Mouse (Mus musculus): ENCODE results near the gene Tgm1. TPM values are rescaled to one million over a fixed set of nuclear protein-coding genes. Genes with fewer than 3 reads are reported as not detected.

Gene Tgm1
- polyA plus RNA-seq, 1 experiment: 1.0 TPM

DNA sequence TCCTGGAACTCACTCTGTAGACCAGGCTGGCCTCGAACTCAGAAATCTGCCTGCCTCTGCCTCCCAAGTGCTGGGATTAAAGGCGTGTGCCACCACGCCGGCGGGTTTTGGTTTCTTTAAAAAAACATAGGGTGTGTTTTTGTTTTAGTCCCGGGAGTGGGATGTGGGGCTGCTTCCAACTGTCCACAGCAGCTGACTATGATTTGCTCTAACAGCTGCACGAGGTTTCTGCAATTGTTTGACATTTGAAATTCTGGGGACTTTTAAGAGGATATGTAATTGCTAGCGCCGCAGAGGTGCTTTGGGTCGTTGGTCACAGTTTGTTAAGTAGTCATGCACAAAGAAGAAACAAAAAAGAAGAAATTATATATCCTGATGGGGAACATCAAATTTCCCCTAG lies 24.3 kb downstream of the Tgm1 start:
- 52% methylated on average over 10 of the region's 10 CpGs for WGBS
- no peak for DNase-seq (ENCODE audit: low read depth, low spot score)

- 2% methylated on average over 3 of the region's 3 CpGs for WGBS
- no peak for DNase-seq (ENCODE audit: low read depth, low spot score)
Measured at GRCm38 (mm10) chr14:55682118-55682493, 31.6 kb downstream of the Tgm1 start.

DNA sequence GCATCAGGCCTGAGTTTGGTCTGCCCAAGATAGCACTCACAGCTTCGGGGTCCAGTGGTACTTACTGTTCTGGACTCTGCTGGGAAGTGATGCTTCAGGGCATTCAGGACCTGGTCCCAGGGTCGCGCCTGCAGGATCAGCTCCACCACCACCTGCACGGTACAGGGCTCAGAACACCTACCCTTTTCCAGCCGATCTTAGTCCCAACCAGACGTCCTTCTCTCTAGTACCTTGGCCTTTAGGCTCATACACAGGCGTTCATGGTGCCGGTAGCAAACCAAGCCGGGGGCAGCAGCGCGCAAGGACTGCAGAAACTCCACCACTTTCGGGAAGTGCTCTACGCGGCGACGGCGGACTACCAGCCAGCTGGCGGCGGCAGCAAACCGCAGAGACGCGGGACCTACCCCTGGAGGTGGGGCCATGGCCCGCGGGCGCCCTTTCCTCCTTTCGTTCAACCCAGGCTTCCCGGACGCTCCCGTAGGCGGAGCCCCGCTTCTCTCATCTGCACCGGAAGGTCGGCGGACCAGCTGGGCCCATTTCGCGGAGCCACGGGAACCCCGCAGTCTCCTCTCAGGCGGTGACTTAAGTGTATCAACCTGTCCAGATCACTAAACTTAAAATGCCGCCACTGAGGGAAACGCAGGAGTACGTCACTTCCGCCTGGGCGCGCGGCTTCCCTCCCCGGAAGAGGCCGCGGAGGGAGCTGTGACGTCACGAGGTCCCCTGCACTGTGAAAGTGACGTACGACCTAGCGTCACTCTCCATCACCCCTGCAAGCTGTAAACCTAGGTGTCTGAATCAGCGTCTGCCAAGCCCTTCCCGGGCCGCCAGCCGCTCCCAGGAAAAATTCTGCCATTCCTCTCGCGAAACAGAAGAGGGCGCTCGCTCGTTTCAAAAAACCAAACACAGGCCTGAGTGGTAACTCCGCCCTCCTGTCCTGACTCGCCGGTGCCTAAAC lies 32.3 kb downstream of the Tgm1 start, which contains the start of gene Tinf2:
Gene Tinf2 (minus strand): TSS at position 661 of the 958 bp plus-strand sequence.
- peak; percentile 87 for DNase-seq (ENCODE audit: low read depth, low spot score)
- WGBS: under 1% methylated on average over 66 of the region's 66 CpGs

GRCm38 (mm10) chr14:55677615-55678014 lies 36.1 kb downstream of the Tgm1 start:
- 69% methylated on average over 4 of the region's 4 CpGs for WGBS
- DNase-seq (ENCODE audit: low read depth, low spot score): no peak

GRCm38 (mm10) chr14:55672741-55673060 lies 41.0 kb downstream of the Tgm1 start:
- DNase-seq (ENCODE audit: low read depth, low spot score): no peak
- WGBS: 56% methylated on average over 7 of the region's 7 CpGs

- DNase-seq (ENCODE audit: low read depth, low spot score): peak; percentile 86
- under 1% methylated on average over 38 of the region's 38 CpGs for whole genome bisulfite sequencing
Measured at GRCm38 (mm10) chr14:55671833-55672740, 41.6 kb downstream of the Tgm1 start, which contains the start of the genes Gmpr2 and Nedd8. Gene Gmpr2, plus strand, starts transcription at chr14:55671941. Gene Nedd8, minus strand, starts transcription at chr14:55672124.

DNA sequence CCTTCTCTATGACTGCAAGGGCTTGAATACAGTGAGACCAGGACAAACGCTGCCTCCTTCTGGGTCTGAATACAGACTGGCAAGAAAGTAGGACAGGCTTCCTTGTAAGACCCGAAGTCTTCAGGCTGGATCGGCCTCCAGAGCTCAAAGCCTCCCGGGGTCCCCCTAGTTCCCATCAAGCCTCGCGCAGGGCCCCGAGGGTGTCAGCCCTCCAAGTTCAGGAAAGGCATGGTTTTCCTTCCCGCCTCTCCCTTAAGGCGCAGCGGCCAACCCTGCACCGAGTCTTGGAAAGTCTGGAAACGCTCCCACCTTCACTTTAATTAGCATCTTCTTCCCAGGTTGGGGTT lies 42.3 kb downstream of the Tgm1 start:
- under 1% methylated on average over 12 of the region's 12 CpGs for WGBS
- DNase-seq (ENCODE audit: low read depth, low spot score): no peak

GRCm38 (mm10) chr14:55660636-55661035 lies 53.1 kb downstream of the Tgm1 start:
- DNase-seq (ENCODE audit: low read depth, low spot score): no peak
- WGBS: 47% methylated on average over 2 of the region's 2 CpGs

DNA sequence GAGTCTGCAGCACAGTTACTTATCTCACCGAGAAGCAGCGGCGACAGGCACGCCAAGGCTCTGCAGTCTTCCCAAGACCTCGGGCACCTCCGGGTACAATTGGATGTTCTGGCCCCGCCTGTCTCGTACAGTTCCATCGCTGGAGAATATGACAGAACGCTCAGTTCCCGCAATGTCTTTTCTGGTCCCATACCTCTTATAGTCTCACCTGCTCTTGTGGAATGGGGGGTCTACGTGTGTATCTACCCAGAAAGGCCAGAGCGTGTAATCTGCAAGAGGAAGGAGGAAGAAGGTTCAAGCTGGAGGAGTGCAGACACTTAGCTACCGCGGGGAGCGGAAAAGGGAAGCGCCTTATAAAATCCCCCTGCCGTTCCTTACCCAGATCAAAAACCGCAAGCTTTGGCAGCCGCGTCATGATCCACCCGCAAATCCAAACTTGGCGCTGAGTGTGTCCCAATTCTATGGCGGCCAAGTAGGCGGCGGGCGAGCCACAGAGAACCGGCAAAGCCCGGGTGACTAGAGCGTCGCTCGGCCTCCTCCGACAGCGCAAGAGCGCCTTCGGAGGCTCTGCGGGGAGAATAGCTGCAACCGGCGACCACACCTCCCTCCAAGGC lies 53.7 kb downstream of the Tgm1 start, which contains the start of gene Mdp1:
Gene Mdp1 (minus strand): TSS at position 549 of the 614 bp plus-strand sequence.
- DNase-seq (ENCODE audit: low read depth, low spot score): no peak
- under 1% methylated on average over 39 of the region's 39 CpGs for WGBS

DNA sequence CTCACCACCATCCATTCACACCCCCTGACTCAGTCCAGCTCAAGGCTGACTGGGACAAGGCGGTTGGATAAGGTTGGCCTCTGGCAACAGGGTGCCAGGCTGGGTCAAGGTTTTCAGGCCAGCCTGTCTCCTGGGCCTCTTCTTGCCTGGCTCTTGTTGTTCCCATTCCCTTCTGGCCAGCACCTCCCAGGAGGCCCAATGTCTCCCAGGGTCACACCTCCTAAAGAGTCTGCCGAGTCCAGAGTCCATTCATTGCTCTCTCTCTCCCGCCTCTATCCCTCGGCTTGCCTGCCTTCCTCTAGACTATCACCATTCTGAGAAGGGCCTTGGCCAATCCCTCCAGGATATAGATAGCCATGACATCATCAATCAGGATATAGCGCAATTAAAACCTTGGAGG lies 55.7 kb downstream of the Tgm1 start:
- WGBS: 39% methylated on average over 5 of the region's 5 CpGs
- DNase-seq (ENCODE audit: low read depth, low spot score): peak; percentile 90

- no peak for DNase-seq (ENCODE audit: low read depth, low spot score)
- 82% methylated on average over 3 of the region's 3 CpGs for WGBS
Measured at GRCm38 (mm10) chr14:55656935-55657334, 56.8 kb downstream of the Tgm1 start.

DNA sequence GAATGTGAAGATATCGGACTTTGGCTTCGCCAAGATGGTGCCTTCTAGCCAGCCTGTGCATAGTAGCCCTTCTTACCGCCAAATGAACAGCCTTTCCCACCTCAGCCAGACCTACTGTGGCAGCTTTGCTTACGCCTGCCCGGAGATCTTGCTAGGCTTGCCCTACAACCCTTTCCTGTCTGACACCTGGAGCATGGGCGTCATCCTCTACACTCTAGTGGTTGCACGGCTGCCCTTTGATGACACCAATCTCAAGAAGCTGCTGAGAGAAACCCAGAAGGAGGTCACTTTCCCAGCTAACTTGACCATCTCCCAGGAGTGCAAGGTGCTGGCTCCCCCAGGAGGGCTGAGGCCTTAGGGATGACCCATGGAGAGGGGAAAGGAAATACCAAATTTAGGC lies 62.2 kb downstream of the Tgm1 start:
- 88% methylated on average over 7 of the region's 7 CpGs for WGBS
- no peak for DNase-seq (ENCODE audit: low read depth, low spot score)

Other genes with a start within 250 kb of the Tgm1 start
- gene Dhrs4, start 235.2 kb downstream of the Tgm1 start, polyA plus RNA-seq (2012; rRNA removed): 47.7 and 70.7 TPM in 2 replicates
- gene Carmil3, start 223.3 kb downstream of the Tgm1 start, polyA plus RNA-seq (2012; rRNA removed): 1.3 and 1.6 TPM in 2 replicates
- 0.10 and 0.15 TPM in 2 replicates for gene Cpne6, start 203.5 kb downstream of the Tgm1 start, polyA plus RNA-seq (2012; rRNA removed)
- gene Nrl, start 188.9 kb downstream of the Tgm1 start, polyA plus RNA-seq (2012; rRNA removed): not detected in 2 replicates
- gene Pck2, start 173.7 kb downstream of the Tgm1 start, polyA plus RNA-seq (2012; rRNA removed): 30.9 and 33.5 TPM in 2 replicates
- gene Dcaf11, start 153.9 kb downstream of the Tgm1 start, polyA plus RNA-seq (2012; rRNA removed): 112 and 152 TPM in 2 replicates
- gene A730061H03Rik, start 153.5 kb downstream of the Tgm1 start, polyA plus RNA-seq (2012; rRNA removed): 0.25 and 0.82 TPM in 2 replicates
- 0.11 and 0.12 TPM in 2 replicates for gene Fitm1, start 138.3 kb downstream of the Tgm1 start, polyA plus RNA-seq (2012; rRNA removed)
- gene Psme1, start 135.8 kb downstream of the Tgm1 start, polyA plus RNA-seq (2012; rRNA removed): 250 and 259 TPM in 2 replicates
- 10.1 and 16.2 TPM in 2 replicates for gene Emc9, start 128.6 kb downstream of the Tgm1 start, polyA plus RNA-seq (2012; rRNA removed)
- gene Psme2, start 122.8 kb downstream of the Tgm1 start, polyA plus RNA-seq (2012; rRNA removed): 357 and 385 TPM in 2 replicates
- 32.1 and 48.2 TPM in 2 replicates for gene Rnf31, start 122.2 kb downstream of the Tgm1 start, polyA plus RNA-seq (2012; rRNA removed)
- 38.5 and 55.1 TPM in 2 replicates for gene Irf9, start 110.4 kb downstream of the Tgm1 start, polyA plus RNA-seq (2012; rRNA removed)
- 1.3 and 4.7 TPM in 2 replicates for gene Rec8, start 95.9 kb downstream of the Tgm1 start, polyA plus RNA-seq (2012; rRNA removed)
- 39.2 and 46.0 TPM in 2 replicates for gene Ipo4, start 78.0 kb downstream of the Tgm1 start, polyA plus RNA-seq (2012; rRNA removed)
- 2.2 and 2.3 TPM in 2 replicates for gene Gm49378, start 76.0 kb downstream of the Tgm1 start, polyA plus RNA-seq (2012; rRNA removed)
- gene Tm9sf1, start 70.1 kb downstream of the Tgm1 start, polyA plus RNA-seq (2012; rRNA removed): 96.9 and 108 TPM in 2 replicates
- 1.4 and 2.1 TPM in 2 replicates for gene Tssk4, start 63.7 kb downstream of the Tgm1 start, polyA plus RNA-seq (2012; rRNA removed)
- 44.6 and 50.6 TPM in 2 replicates for gene Mdp1, start 53.4 kb downstream of the Tgm1 start, polyA plus RNA-seq (2012; rRNA removed)
- 17.8 and 18.8 TPM in 2 replicates for gene Gmpr2, start 42.0 kb downstream of the Tgm1 start, polyA plus RNA-seq (2012; rRNA removed)
- gene Nedd8, start 41.8 kb downstream of the Tgm1 start, polyA plus RNA-seq (2012; rRNA removed): 329 and 342 TPM in 2 replicates
- 16.5 and 22.5 TPM in 2 replicates for gene Tinf2, start 32.1 kb downstream of the Tgm1 start, polyA plus RNA-seq (2012; rRNA removed)
- gene Rabggta, start 8.3 kb upstream of the Tgm1 start, polyA plus RNA-seq (2012; rRNA removed): 34.3 and 42.9 TPM in 2 replicates
- 78.0 and 141 TPM in 2 replicates for gene Dhrs1, start 31.8 kb upstream of the Tgm1 start, polyA plus RNA-seq (2012; rRNA removed)
- 16.0 and 21.7 TPM in 2 replicates for gene Nop9, start 31.8 kb upstream of the Tgm1 start, polyA plus RNA-seq (2012; rRNA removed)
- gene Cideb, start 44.5 kb upstream of the Tgm1 start, polyA plus RNA-seq (2012; rRNA removed): 335 and 566 TPM in 2 replicates
- gene Ltb4r2, start 47.5 kb upstream of the Tgm1 start, polyA plus RNA-seq (2012; rRNA removed): 3.5 and 11.3 TPM in 2 replicates
- 4.9 and 8.2 TPM in 2 replicates for gene Ltb4r1, start 52.0 kb upstream of the Tgm1 start, polyA plus RNA-seq (2012; rRNA removed)
- 3.7 and 5.8 TPM in 2 replicates for gene Adcy4, start 70.2 kb upstream of the Tgm1 start, polyA plus RNA-seq (2012; rRNA removed)
- gene Ripk3, start 74.9 kb upstream of the Tgm1 start, polyA plus RNA-seq (2012; rRNA removed): 86.5 and 89.2 TPM in 2 replicates
- 5.7 and 7.3 TPM in 2 replicates for gene Nfatc4, start 109.2 kb upstream of the Tgm1 start, polyA plus RNA-seq (2012; rRNA removed)
- 1.7 and 2.1 TPM in 2 replicates for gene Nynrin, start 140.1 kb upstream of the Tgm1 start, polyA plus RNA-seq (2012; rRNA removed)
- 0.47 and 0.84 TPM in 2 replicates for gene Cbln3, start 170.5 kb upstream of the Tgm1 start, polyA plus RNA-seq (2012; rRNA removed)
- gene Khnyn, start 171.0 kb upstream of the Tgm1 start, polyA plus RNA-seq (2012; rRNA removed): 21.0 and 31.9 TPM in 2 replicates
- 56.0 and 60.7 TPM in 2 replicates for gene Sdr39u1, start 186.4 kb upstream of the Tgm1 start, polyA plus RNA-seq (2012; rRNA removed)
- 0.20 and 0.21 TPM in 2 replicates for gene Cma1, start 230.7 kb upstream of the Tgm1 start, polyA plus RNA-seq (2012; rRNA removed)
- gene Cma2, start 237.1 kb upstream of the Tgm1 start, polyA plus RNA-seq (2012; rRNA removed): 3.0 TPM in 1 of 2 replicates, not detected in the other